Mouse (Mus musculus): ENCODE data around the gene Hist2h3b. TPM values are rescaled to one million over a fixed set of nuclear protein-coding genes. Genes with fewer than 3 reads are reported as not detected.
"Not testable (repeated sequence)": the region's sequence is repeated elsewhere in the genome, so short reads cannot be mapped to it uniquely, and the experiment has no call there.

Gene Hist2h3b
- polyA plus RNA-seq (2015; fragmentation: Nextera tagmentation; extraction: Ambion mirVana) = 12.2 and 19.7 TPM in 2 replicates

DNA sequence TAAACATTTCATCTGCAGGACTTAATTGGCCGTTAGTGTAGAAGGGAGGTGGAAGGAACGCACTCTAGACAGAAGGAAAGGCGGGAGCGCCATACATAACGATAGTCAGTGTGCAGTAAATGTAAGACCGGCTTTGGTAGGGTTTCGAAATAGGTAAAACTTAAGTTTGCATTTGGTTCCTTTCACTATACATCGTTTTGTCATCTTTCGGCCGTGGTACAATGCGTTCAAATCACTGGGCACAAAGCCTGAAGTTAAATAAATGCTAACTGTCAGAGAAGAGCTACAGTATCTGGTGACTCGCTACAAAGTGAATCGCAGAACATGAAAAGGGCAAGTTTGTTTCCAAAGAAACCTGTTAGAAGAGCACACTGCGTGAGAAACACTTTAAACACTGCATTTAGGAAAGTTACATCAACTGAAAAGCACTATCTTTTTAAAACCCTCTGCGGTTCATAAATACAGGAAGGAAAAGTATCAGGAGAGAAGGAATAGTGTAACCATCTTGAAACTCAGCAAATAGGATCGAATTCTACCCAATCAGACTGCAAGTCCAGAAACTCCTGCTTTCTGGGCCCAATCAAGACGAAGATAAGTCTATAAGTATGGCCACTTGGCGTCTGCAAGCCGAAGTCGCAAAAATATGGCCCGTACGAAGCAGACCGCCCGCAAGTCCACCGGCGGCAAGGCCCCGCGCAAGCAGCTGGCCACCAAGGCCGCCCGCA, at the start of gene Hist2h3b:
TSS of gene Hist2h3b (plus strand) at position 604 of the 725 bp plus-strand sequence.
- peak within 1 kb of the TSS; percentile 96 for H3K27ac ChIP-seq (replicated peaks)
- no peaks in the 10 kb centered on the region for H3K27me3 ChIP-seq
- peak within 1 kb of the TSS; percentile 45 for H3K9ac ChIP-seq
- peak; percentile 71 for ATAC-seq (ENCODE audit: low FRiP score, low read depth)
- no peaks in the 10 kb centered on the region for H3K9me3 ChIP-seq
- peak within 1 kb of the TSS; percentile 45 for H3K4me3 ChIP-seq
- H3K4me2 ChIP-seq = peak within 1 kb of the TSS; percentile 75
- H3K36me3 ChIP-seq = no peaks in the 10 kb centered on the region
- peaks cover 27% of the 10 kb centered on the region for H3K4me1 ChIP-seq (replicated peaks)
- 22% methylated on average over 30 of the region's 30 CpGs for WGBS

DNA sequence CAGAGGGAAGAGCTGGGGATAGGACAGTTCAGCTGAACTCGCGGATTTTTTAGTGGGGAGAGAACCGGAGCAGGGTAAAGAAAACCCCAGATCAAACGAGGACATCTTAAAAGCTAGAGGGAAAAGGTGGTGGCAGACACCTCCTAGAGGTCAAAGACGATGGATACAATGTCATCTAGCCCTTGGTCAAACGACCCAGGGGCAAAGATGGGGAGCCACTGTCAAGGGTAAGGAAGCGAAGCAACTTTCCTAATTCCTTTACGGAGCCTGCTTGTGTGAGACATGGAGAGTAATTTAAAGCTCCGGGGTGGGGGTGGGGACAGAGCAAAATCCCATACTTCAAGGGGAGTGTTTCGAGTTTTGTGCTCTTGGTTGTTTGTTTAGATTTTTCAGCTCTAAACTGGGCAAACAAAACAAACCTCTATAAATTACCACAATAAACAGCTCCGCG, 49.2 kb upstream of the Hist2h3b start:
- Histone ChIP-seq H3K4me3 (peak overlapping the region; percentile 59), H3K9me3 (no peaks in the 10 kb centered on the region), H3K9ac (peak overlapping the region; percentile 55), H3K27ac (replicated peaks) (peak overlapping the region; percentile 97), H3K4me2 (peak overlapping the region; percentile 86), H3K4me1 (replicated peaks) (peaks cover 24% of the 10 kb centered on the region), H3K27me3 (no peaks in the 10 kb centered on the region), H3K36me3 (no peaks in the 10 kb centered on the region)
- under 1% methylated on average over 12 of the region's 12 CpGs for WGBS
- peak; percentile 53 for ATAC-seq (ENCODE audit: low FRiP score, low read depth)

DNA sequence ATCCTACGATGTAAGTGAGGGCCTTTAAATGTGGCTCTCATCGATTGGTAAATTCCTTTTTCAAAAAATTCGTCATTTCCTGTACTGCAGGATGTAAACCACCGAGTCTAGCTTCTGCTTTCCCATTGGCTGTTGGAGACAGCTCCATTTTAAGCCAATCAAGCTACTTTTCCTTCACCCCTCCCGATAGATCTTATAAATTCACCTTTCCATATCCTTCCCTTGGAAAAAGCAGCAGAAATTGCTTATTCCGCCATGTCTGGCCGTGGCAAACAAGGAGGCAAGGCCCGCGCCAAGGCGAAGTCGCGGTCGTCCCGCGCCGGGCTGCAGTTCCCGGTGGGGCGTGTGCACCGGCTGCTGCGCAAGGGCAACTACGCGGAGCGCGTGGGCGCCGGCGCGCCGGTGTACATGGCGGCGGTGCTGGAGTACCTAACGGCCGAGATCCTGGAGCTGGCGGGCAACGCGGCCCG, 48.8 kb upstream of the Hist2h3b start, which contains the start of the genes Bola1 and Hist2h2ab:
TSS of gene Bola1 (minus strand) at position 49 of the 470 bp plus-strand sequence.
TSS of gene Hist2h2ab (plus strand) at position 205 of the 470 bp plus-strand sequence.
- Histone ChIP-seq H3K9me3 (no peaks in the 10 kb centered on the region), H3K4me2 (peak within 1 kb of the TSS; percentile 86), H3K36me3 (no peaks in the 10 kb centered on the region), H3K4me3 (peak within 1 kb of the TSS; percentile 59), H3K9ac (peak within 1 kb of the TSS; percentile 79), H3K27ac (replicated peaks) (peak within 1 kb of the TSS; percentile 97), H3K27me3 (no peaks in the 10 kb centered on the region), H3K4me1 (replicated peaks) (peaks cover 24% of the 10 kb centered on the region)
- ATAC-seq (ENCODE audit: low FRiP score, low read depth) = peak; percentile 94
- WGBS = under 1% methylated on average over 37 of the region's 37 CpGs

DNA sequence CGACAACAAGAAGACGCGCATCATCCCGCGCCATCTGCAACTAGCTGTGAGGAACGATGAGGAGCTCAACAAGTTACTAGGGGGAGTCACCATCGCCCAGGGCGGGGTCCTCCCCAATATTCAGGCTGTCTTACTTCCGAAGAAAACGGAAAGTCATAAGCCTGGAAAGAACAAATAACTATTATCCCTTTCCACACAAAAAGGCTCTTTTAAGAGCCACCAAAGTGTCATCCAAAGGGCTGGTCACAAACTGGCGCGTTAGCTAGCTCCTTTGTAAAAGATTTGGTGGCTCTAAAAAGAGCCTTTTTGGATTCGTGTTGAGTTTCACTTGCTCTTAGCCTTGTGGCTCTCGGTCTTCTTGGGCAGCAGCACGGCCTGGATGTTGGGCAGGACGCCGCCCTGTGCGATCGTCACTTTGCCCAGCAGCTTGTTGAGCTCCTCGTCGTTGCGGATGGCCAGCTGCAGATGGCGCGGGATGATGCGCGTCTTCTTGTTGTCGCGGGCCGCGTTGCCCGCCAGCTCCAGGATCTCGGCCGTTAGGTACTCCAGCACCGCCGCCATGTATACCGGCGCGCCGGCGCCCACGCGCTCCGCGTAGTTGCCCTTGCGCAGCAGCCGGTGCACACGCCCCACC, 48.2 kb upstream of the Hist2h3b start:
- Histone ChIP-seq H3K9ac (peak overlapping the region; percentile 79), H3K4me2 (peak overlapping the region; percentile 86), H3K4me1 (replicated peaks) (peaks cover 24% of the 10 kb centered on the region), H3K4me3 (peak overlapping the region; percentile 59), H3K27ac (replicated peaks) (peak overlapping the region; percentile 97)
- ATAC-seq (ENCODE audit: low FRiP score, low read depth); H3K9me3 ChIP-seq; H3K27me3 ChIP-seq; H3K36me3 ChIP-seq: not testable (repeated sequence)
- WGBS = under 1% methylated on average over 31 of the region's 47 CpGs

DNA sequence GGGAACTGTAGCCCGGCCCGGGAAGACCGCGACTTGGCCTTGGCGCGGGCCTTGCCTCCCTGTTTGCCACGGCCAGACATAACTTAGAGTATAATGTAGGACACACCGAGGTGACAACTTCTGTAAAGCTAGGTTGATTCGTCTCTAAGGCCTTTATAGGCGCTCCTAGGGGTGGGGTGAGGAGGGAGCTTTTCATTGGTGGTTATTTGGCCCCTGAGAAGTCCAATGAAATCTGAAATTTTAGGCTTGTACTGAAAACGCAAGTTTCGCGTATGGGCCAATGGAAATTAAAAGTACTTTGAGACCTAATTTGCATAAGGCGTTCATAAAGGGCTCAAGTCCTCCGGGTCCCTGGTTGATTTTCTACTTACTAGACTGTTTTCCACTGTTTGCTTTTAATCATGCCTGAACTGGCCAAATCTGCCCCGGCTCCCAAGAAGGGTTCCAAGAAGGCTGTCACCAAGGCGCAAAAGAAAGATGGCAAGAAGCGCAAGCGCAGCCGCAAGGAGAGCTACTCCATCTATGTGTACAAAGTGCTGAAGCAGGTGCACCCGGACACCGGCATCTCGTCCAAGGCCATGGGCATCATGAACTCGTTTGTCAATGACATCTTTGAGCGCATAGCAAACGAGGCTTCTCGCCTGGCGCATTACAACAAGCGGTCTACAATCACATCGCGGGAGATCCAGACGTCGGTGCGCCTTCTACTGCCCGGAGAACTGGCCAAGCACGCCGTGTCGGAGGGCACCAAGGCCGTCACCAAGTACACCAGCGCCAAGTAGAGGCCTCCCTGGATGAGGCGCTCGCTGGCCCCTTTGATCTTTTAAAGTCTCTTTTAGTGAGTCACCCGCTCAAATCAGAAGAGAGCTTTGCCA, 47.5 kb upstream of the Hist2h3b start, which contains the start of the genes Hist2h2ac and Hist2h2be:
TSS of gene Hist2h2ac (minus strand) at position 116 of the 875 bp plus-strand sequence.
TSS of gene Hist2h2be (plus strand) at position 355 of the 875 bp plus-strand sequence.
- H3K27ac ChIP-seq (replicated peaks) = peak within 1 kb of the TSS; percentile 97
- peak within 1 kb of the TSS; percentile 79 for H3K9ac ChIP-seq
- under 1% methylated on average over 43 of the region's 43 CpGs for WGBS

DNA sequence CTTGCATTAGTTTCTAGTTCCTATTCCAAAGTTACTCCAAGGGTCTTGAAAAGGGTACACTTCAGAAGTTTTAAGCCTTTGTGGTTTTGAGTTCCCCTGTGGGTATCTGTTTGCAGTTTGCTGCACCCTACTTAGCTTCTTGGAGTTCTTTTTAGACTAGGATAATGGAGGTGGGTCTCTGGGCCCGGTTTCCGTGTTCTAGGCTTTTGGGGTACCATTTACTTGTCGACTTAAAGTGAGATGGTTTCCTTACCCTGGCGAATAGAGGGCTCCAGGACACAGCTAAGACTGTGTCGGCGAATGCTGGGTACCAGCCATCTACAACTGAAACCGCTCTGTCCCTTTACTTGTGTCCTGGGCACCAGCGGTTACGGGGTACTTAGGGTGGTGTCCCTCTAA, 46.8 kb upstream of the Hist2h3b start:
- 9% methylated on average over 9 of the region's 9 CpGs for WGBS
- Histone ChIP-seq H3K27ac (replicated peaks) (peak overlapping the region; percentile 97), H3K27me3 (no peaks in the 10 kb centered on the region), H3K4me2 (peak overlapping the region; percentile 86), H3K9me3 (no peaks in the 10 kb centered on the region), H3K4me1 (replicated peaks) (peaks cover 27% of the 10 kb centered on the region), H3K4me3 (peak overlapping the region; percentile 59), H3K36me3 (no peaks in the 10 kb centered on the region), H3K9ac (peak overlapping the region; percentile 79)
- no peak for ATAC-seq (ENCODE audit: low FRiP score, low read depth)

More for the DNA sequence above, 47.5 kb upstream of the Hist2h3b start, which contains the start of the genes Hist2h2ac and Hist2h2be:
- ATAC-seq (ENCODE audit: low FRiP score, low read depth) = peak; percentile 88
- peak within 1 kb of the TSS; percentile 59 for H3K4me3 ChIP-seq
- peaks cover 27% of the 10 kb centered on the region for H3K4me1 ChIP-seq (replicated peaks)
- H3K27me3 ChIP-seq = no peaks in the 10 kb centered on the region
- H3K36me3 ChIP-seq = no peaks in the 10 kb centered on the region
- H3K9me3 ChIP-seq = no peaks in the 10 kb centered on the region
- H3K4me2 ChIP-seq = peak within 1 kb of the TSS; percentile 86

DNA sequence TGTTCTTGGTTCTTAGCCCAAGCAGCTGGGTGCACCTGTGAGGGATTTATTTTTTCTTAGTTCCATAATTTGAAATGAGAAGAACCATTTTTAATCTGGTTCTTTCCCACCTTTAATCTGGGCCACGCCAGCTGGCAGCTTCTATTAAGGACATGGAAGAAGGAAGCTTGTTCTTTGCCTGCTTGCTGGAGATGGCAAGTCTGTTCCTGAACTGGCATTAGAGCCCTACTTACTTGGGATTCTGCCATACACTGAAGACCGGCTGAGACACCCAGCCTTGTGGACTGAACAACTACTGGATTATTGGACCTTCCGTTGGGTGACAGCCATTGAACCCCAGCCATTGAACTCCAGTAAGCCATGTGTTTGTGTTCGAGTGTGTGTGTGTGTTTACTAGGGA, 45.7 kb upstream of the Hist2h3b start:
- peak overlapping the region; percentile 86 for H3K4me2 ChIP-seq
- ATAC-seq (ENCODE audit: low FRiP score, low read depth) = no peak
- H3K4me3 ChIP-seq = no peak overlapping the region
- no peak overlapping the region for H3K9ac ChIP-seq
- no peaks in the 10 kb centered on the region for H3K9me3 ChIP-seq
- H3K4me1 ChIP-seq (replicated peaks) = peaks cover 27% of the 10 kb centered on the region
- no peaks in the 10 kb centered on the region for H3K36me3 ChIP-seq
- H3K27ac ChIP-seq (replicated peaks) = no peak overlapping the region
- no peaks in the 10 kb centered on the region for H3K27me3 ChIP-seq
- WGBS = 86% methylated on average over 4 of the region's 4 CpGs

DNA sequence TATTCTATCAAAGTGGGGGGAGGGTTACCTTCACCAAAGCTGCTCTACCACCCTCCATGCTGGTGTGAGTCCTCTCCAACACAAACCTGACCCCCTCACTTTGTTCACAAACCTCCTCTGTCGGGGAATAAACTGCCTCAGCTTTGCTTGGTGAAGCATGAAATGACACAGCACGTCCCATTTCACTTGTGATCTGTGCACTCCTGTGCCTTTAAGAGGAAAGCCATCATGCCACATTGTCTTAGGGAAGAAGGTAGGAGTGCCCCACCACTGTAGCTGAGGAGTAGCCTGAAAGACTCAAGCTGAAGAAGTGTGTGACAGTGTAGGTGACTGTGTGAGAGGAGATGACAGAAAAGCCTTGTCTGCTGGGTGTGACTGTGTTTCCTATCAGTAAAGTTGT, 43.0 kb upstream of the Hist2h3b start:
- Histone ChIP-seq H3K4me3 (no peak overlapping the region), H3K27ac (replicated peaks) (no peak overlapping the region), H3K27me3 (no peaks in the 10 kb centered on the region), H3K9ac (no peak overlapping the region), H3K9me3 (no peaks in the 10 kb centered on the region), H3K4me2 (no peak overlapping the region), H3K36me3 (no peaks in the 10 kb centered on the region), H3K4me1 (replicated peaks) (peaks cover 19% of the 10 kb centered on the region)
- 23% methylated on average over 2 of the region's 2 CpGs for WGBS
- no peak for ATAC-seq (ENCODE audit: low FRiP score, low read depth)

DNA sequence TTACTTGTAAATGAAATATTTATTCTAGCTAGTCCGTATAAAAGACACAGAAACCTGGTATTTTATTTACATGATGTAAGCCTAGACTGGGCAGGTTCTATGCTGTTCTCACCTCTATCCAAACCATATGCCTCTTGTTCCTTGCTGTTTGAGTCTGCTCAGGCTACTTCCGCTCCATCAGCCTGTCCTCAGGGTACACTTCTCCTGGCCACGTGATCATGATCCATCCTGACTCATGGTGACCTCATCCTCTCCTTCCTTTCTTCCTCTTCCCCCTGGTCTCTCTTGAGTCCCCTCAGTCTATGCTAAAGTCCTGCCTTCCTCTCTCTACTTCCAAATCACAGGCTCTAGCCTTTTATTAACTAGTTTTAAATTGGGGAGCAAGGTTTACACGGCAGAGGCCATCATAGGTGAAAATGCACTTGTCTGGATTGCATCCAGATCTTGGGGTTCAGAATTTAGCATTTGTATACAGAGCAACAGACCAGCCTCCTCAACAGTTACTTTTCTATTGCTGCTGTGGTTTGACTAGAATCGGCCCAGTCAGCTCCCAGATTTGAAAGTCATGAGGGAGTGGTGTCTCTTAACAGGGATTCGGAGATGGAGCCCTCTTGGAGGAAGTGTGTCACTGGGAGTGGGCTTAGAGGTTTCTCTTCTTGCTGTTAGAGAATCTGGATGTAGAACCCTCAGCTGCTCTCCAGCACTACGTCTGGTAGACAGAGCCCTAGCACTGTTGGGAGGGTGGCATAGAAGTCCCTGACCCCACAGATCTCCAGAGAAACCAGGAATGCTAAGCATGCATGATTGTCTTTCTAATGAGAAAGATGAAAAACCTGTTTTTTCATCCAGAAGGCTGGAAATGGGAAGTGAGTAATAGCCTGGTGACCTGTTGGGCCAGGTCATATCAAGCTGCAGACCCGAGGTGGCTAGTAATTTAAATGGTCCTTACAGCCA, 41.5 kb upstream of the Hist2h3b start:
- no peak overlapping the region for H3K4me2 ChIP-seq
- H3K27ac ChIP-seq (replicated peaks) = no peak overlapping the region

DNA sequence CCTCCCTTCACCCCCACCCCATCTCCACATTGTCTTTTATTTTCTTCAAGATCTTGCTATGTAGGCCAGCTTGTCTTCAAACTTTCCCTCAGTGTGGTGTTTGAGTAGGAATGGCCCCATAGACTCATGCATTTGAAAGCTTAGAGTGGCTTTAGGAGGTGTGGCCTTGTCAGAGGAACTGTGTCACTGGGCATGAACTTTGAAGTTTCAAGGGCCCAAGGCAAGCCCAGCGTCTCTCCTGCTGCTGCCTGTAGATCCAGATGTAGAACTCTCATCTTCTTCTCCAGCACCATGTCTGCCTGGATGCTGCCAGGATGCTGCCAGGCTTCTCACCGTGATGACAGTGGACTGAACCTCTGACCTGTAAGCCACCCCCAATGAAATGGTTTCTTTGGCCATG, 39.6 kb upstream of the Hist2h3b start:
- Histone ChIP-seq H3K4me2 (no peak overlapping the region), H3K9me3 (no peaks in the 10 kb centered on the region), H3K9ac (no peak overlapping the region), H3K4me3 (no peak overlapping the region), H3K36me3 (no peaks in the 10 kb centered on the region), H3K27ac (replicated peaks) (no peak overlapping the region), H3K4me1 (replicated peaks) (0 out of 2 replicates have a peak, but pooled peaks cover 3% of the 10 kb centered on the region), H3K27me3 (no peaks in the 10 kb centered on the region)
- no peak for ATAC-seq (ENCODE audit: low FRiP score, low read depth)
- WGBS = 76% methylated on average over 2 of the region's 2 CpGs

More for the DNA sequence above, 41.5 kb upstream of the Hist2h3b start:
- Histone ChIP-seq H3K4me1 (replicated peaks) (peaks cover 9% of the 10 kb centered on the region), H3K4me3 (no peak overlapping the region), H3K9ac (no peak overlapping the region), H3K27me3 (no peaks in the 10 kb centered on the region), H3K9me3 (no peaks in the 10 kb centered on the region), H3K36me3 (no peaks in the 10 kb centered on the region)
- no peak for ATAC-seq (ENCODE audit: low FRiP score, low read depth)
- WGBS = 74% methylated on average over 8 of the region's 8 CpGs
